Mouse (Mus musculus): ENCODE data around the gene Ankzf1.

GRCm38 (mm10) chr1:75191258-75191621, 711 bp upstream of the Ankzf1 start:
- TF ChIP-seq CTCF (IDR thresholded peaks at IDR 0.05; ENCODE audit: insufficient read depth, low read length) (no peak), POLR2A (IDR thresholded peaks at IDR 0.05; ENCODE audit: borderline replicate concordance, extremely low read depth, low read depth, low read length) (no peak)

Data from lung, adult 2 months (tissue).